Mouse (Mus musculus) c-Kit-positive CD71-positive TER-119-positive erythroid progenitor cells, embryonic 14.5 days (primary cell): ENCODE results near the gene BC048679.

Experiments
- DNase-seq: peaks from one replicate; pipeline ENCODE4 v3.0.0-alpha.2; 2013; ENCODE audit warnings: low spot score

BC048679 gene

GRCm38 (mm10) chr7:81476833-81477232, 21.2 kb downstream of the BC048679 start:
- DNase-seq, result no peak

GRCm38 (mm10) chr7:81475221-81475620, 22.9 kb downstream of the BC048679 start:
- no peak for DNase-seq

- no peak for DNase-seq
Measured at GRCm38 (mm10) chr7:81464906-81465450, 33.1 kb downstream of the BC048679 start.

DNA sequence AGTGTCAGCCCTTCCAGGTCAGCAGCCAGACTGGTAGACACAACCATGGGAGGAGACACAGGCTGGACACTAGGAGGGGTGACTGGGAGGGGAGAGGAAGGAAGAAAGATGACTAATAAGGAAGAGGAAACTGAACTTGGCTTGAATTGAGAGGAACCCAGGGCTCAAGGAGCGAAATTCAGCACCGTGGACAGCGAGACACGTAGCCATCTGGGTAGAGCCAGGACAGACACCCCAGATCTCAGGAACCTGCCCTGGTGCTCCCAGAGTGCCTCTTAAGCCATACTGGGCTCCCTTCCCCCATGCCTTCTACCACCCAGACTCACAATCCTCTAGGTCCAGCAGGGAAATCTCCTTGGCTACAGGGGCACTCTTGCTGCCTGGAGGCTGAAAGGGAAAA, 34.0 kb downstream of the BC048679 start:
- peak; percentile 20 for DNase-seq

- DNase-seq, result no peak
Measured at GRCm38 (mm10) chr7:81462815-81463214, 35.3 kb downstream of the BC048679 start.

DNA sequence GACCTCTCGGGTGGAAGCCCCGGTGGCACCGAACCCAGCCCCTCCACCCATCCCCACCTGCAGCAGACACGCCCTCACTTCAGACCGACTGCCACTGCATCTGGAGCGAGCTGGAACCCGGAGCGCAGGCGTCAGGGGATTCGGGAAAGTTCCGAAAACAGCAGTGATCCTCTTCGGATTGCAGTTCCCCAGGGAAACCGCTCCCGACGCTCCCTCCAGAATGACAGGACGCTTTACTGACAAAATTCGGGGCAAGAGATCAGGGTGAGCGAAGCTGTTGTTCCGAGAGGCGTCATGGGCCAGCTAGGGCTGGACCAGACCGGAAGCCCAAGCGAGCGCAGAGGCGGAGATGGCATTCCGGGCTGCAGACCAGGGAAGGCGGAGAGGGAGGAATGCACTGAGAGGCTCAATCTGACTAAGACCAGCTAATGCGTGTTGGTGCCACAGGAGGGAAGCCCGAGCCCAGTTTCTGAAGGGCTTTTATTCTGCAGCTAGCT, 42.9 kb downstream of the BC048679 start, which contains the start of gene Cpeb1:
TSS of gene Cpeb1 (minus strand) at position 311 of the 497 bp plus-strand sequence.
- DNase-seq, result no peak

DNA sequence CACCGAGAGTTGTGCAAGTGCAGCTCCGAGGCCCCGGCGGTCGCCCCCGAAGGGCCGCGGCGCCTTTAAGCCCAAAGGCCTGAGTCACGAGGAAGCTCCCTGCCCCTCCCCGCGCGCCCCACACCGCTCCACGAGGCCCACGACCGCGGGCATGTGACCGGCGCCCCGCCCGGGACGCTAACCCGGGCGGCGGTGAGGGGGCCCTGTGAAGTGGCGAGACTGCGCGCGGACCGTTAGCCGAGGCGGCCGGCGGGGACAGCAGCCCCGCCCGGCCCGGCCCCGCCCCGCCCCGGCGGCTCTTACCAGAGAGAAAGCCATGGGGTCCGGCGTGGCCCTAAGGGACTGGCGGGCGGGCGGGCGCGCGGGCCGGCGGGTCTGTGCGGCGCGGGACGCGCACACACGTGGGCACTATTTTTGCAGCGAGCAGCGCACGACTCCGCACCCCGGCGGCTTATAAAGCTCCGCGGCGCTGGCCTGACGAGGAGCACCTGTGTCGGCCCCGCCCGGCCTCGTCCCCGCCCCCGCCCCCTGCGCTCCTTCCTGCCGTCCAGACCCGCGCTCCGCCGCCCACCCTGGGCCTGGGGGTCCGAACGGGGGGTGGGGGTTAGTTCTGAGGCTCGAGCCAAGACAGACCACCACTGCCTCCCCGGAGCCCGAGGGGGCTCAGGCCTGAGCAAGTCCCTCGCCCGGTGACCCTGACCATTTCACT, 43.6 kb downstream of the BC048679 start:
- no peak for DNase-seq

- DNase-seq, result no peak
Measured at GRCm38 (mm10) chr7:81453443-81454274, 44.4 kb downstream of the BC048679 start.

DNA sequence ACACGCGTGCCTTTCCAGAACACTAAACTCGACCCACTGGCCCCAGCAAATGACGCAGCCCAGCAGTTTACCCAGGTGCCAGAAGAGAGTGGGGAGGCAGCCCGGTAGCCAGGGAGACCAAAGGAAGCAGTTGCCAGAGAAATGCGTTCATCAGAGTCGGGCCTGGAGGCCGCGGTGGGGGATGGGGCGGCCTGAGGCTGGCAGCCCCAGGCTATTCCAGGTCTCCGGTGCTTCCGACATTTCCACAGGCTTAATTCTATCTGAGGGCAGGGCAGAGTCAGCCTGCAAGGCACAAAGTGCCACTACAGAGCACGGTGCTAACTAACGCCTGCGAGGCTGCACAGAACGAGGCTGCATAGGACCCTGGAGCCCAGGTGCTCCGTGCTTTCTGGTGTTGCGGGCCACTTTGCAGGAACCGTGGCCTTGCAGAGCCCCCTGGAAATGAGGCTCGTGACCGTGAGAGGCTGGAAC, 45.1 kb downstream of the BC048679 start:
- DNase-seq, result no peak
